Mouse (Mus musculus): Measurements from ENCODE around the gene Lsm14a.

- no peak for TF ChIP-seq EP300 (IDR thresholded peaks at IDR 0.05; ENCODE audit: low read depth)
- TF ChIP-seq CTCF (IDR thresholded peaks at IDR 0.05; ENCODE audit: low read depth), result no peak
Observed at GRCm38 (mm10) chr7:34392335-34392734, 780 bp downstream of the Lsm14a start.
